Mouse (Mus musculus): Measurements from ENCODE around the gene Prkcq.

The Prkcq gene

DNA sequence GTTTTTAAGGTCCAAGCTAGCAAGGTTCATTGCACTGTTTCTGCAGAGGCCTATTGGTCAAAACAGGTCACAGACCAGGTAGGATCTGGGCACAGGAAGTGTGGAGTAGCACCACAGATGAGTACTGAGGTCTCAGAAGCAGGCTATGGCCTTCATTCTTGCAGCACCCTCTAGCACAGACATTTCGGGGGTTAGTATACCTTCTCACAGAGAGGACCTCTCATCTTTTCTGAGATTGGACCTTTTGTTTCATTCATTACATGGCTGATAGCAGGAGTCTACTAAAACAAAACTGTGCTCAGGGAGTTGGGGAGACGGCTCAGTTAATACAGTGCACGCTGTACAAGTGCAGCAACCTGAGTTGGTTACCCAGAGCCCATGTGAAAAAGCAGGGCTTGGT is 14.7 kb downstream of the Prkcq start:
- no peak for DNase-seq (ENCODE audit: low read depth, low spot score)

DNA sequence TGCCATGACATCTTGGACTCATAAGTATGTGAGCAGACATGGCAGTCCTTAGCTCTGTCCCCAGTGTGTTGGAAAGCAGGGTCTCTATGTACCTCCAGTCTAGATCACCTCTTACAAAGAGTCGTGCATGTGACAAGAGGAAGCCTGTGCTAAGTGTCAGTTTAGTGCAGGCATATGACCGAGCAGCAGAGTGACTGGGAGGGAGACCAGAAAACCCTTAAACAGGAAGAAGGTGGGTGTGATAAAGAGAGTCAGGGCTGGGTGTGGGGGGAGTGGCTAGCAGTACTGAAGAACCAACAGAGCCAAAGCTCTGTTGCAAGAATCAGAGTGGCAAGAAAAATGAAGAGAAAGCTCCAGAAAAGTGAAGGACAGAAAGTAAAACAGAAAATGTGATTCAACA is 15.3 kb downstream of the Prkcq start:
- no peak for DNase-seq (ENCODE audit: low read depth, low spot score)

DNA sequence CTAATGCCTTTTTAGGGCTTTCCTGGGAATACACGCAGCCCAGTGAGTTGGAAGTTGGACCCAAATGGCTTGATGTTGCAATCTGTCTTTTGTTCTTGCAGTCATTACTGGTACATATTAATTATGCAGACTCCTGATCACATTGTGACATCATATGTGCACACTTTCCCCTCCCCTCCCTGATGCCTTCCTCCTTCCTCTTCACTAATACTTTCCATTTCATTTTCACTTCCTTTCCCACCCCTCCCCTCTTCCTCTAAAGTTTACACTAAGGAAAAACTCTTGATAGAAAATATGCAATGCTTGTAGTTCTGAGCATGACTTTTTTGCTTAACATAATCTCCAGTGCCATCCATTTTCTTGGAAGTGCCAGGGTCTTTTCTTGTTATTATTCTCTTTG is 16.4 kb downstream of the Prkcq start:
- no peak for DNase-seq (ENCODE audit: low read depth, low spot score)

DNA sequence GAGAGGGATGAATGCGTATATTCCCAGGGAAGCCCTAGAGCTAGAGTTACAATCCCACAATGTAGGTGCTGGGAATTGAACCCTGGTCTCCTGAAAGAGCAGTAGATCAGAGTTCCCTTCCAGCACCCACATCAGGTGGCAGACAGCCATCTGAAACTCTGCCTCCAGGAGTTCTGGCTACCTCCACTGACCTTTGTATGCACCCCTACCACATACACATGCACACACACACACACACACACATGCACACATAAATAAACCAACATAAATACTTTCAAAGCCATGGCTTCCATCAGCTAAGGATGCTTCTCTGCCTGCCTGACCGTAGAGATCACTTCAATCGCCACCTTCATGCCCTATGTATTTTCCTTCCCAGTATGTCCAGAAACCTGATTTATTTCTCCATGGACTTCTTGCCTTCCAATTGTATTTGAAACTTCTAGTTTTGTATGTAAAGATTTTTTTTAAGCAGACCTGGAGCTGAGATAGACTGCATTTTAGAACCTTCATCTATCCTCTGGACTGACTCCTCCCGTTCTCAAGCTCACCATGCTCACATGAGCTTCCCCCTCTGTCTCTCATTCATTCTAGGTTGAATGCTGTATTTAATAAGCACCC is 17.4 kb downstream of the Prkcq start:
- no peak for DNase-seq (ENCODE audit: low read depth, low spot score)

DNA sequence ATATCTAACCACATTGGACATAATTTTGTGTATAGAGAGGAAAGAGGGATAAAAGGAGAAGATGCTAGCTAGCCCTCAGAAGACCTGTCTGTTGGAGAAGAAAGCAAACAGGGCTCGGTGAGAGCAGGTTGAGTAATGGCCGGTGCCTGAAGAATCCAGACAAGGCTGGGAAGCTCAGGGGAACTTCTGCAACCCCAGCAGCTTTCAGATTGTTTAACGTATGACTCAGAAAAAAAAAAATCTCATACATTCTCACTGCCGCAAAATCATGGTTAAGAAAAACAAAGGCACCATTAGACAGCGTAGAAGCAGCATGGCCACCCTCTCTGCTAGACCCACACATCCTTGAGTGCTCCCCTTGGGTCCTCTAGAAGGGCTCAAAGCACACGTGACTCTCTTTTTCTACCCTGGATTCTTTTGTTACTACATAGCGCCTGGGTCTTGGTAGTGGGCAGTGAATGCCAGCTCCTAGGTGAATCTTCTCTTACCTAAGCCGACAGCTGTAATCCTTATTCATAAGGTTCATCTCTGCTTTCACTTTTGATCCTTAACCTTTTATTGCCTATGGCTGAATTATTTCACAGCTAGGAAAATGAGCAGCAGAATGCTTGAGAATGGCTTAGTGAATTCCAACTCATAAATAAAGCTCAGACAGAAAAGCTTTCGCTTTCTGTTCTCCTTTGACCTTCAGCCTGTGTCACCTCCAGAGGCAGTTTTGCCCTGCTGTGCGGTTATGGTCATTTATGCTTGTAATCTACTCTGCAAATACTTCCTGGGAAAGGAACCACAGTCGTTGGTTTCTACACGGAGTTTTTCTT is 20.6 kb downstream of the Prkcq start:
- no peak for DNase-seq (ENCODE audit: low read depth, low spot score)

DNA sequence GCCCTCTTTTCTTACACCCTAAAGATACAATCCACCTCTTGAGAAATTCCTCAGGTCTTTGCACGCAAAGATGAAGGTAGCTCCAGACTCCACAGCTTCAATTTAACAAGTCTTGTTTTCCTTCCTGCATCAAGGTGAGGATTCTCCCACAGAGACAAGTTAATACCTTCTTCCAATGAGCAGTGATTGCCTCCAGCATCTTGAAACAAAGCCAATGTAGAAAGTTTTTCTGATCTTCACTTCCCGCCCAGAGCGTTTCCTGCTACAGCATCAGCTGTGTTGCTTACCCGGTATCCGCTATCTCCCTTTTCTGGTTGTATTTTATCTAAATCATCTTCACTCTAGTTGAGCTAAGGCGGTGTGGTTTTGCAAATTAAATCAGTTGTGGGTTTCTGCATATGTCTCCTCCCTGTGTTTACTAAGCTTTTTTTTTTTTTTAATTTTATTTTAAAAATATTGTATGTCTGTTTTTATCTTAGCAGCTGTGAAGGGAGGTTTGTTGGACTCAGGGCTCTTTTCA is 21.3 kb downstream of the Prkcq start:
- no peak for DNase-seq (ENCODE audit: low read depth, low spot score)

DNA sequence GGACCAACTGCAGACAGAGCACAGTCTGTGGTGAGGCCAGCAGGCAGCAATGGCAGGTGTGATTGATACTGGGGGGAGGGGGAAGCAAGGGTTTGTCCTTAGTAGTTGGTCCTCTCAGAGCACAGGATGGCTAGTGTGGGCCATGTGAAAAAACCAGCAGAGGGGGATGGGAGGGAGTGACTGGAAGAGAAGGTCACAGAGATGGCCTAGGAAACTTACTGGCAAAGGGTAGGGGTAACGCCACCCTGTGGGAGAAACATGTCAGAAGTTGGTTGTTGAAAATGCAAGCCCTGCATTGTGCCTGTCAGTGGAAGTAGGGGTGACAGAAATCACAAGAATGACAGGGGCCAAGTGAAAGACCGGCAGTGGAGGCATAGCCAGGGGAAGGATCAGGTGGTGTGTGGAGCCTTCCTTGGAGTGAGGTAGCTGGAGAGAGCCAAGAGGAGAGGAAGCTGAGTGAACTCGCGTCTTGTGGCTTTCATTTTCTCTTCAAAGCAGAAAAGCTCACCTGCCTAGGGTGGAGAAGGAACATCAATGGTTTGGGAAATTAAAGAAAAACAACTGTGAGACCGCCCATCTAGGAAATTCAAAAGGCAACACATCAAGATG is 22.9 kb downstream of the Prkcq start:
- DNase-seq (ENCODE audit: low read depth, low spot score), result no peak

DNA sequence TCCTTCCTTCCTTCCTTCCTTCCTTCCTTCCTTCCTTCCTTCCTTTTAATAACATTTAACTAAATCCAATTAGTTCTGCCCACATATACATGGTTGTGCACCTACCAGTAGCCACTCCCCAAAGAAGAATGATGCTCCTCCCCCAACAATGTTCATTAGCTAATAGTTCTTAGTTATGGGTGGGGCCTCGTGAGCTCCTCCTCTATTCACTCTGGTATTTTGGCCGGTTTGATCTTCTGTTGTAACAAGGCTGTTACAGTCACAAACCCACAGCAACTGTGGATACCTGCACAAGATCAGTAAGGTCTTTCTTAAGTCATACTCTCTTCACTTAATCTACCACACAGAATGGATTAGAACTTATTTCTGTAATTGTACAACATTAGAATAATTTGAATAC is 24.2 kb downstream of the Prkcq start:
- no peak for DNase-seq (ENCODE audit: low read depth, low spot score)

DNA sequence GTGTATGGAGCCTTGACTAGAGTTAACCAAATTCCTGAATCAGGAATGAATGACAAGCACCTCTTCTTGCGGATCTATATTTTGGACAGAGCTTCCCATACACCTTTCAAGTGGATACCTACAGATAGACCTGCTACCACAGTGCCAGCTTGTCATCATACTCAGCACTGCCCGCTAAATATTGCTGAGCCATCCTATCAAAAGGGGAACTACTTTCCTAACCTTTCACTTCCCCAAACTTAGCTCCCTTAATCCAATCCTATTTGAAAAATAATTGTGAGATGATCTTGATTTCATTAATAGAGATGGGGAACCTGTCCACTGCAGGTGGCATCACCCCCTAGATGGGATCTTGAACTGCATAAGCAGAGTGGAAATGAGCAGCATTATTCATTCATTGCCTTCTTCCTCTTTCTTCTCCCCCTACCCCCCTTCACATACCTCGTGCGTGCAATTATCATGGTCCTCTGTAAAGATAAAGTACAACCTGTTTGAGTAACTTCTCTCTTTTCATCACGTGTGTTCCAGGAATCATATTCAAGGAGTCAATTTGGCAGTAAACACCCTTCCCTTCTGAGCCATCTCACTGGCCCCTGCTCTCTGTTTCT is 25.1 kb downstream of the Prkcq start:
- no peak for DNase-seq (ENCODE audit: low read depth, low spot score)

DNA sequence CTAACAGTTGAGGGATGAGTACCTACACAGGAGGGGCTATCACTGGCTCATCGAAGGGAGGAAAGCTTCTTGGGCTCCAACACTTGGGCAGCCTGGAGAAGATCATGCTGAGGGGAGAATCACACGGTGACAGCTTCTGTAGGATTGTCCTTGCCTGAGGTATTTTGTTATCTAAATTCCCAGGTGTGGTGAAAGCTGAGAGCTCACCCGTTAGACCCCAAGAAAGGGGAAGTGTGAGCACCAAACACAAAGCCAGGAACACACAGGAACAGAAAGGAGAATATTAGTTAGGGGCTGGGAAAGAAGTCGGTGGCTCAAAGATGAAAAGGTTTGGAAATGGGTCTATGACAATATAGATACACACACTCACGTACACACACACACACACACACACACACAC is 27.7 kb downstream of the Prkcq start:
- DNase-seq (ENCODE audit: low read depth, low spot score), result no peak

DNA sequence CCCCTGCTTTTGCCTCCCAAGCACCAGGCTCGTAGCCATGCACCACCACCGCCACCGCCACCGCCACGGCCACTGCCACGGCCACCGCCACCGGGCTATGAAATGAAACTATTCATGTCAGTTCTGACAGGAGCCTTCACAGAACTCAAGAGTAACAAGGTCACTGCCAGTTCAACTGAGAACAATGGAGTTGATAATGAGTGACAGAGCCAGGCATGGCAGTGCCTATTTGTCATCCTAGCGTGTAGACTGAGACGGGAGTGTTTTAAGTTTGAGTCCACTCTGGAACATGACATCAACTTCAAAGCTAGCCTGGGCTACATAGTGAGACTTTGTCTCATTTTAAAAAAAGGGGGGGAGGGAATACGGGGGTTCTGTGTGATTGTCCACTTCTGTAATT is 30.9 kb downstream of the Prkcq start:
- no peak for DNase-seq (ENCODE audit: low read depth, low spot score)

DNA sequence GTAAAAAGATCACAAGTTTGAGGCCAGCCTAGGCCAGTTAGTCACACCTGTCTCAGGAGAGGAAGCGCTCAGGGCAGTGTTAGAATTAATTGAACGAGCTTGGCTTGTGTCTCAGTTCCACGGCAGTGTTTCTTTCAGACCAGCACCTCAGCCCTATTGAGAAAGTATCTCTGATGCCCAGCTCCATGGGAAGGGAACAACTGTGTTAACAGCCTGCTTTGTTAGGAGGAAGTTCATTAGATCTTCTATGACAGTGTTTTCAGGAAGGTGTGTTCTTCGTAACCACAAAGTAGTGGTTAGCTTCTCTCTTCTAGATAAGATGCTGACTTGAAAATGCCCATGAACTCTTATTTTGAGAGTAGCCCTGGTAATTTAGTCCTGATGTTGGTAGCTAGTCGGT is 31.4 kb downstream of the Prkcq start:
- DNase-seq (ENCODE audit: low read depth, low spot score), result no peak

DNA sequence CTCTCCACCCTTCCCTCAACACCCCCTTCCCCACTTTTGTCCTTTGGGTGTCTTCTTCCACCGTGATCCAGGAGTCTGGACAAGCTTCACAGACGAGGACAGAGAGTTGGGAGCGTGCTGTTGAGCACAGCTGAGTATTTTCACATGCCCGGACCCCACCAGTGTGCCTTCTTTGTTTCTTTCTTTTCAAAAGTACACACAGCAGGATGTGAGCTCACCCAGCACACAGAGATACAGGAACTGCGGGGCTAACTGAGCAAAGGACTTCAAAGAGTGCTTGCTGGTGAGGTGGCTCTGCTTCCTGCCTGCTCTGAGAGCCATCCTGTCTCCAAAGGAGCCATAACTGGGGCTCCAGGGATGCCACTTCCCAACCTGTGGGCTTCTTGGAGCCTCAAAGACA is 32.3 kb downstream of the Prkcq start:
- DNase-seq (ENCODE audit: low read depth, low spot score), result no peak

DNA sequence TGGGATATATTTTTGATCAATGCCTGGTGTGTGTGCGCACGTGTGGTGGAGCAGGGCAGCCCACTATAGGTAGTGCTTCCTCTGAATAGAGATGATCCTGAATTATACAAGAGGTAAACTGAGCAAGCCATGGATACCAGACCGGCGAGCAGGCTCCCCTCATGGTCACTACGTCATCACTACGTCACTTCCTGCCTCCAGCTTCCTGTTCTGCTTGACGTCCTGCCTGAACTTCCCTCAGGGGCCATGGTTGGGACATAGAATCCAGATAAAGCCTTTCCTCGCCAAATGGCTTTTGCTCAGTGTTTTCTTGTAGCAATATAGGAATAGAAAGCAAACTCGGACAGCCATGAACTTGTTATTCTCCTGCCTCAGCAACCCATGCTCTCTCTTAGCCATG is 33.1 kb downstream of the Prkcq start:
- DNase-seq (ENCODE audit: low read depth, low spot score), result no peak

DNA sequence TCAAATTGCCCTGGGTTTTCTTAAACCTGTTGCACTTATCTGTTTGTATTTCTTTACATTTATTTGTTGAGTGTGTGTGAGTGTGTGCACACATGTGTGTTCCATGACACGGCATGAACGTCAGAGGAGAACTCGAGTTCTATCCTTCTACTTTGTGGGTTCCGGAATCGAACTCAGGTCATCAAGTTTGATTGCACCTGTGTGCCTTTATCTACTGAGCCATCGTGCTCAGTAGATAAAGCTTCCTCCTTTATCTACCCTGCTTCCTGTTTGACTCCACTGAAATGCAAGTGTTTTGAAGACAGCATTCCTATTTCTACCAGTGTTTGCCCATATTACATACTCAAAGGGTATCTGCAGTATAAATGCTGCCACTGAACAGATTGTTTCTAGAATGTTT is 33.8 kb downstream of the Prkcq start:
- no peak for DNase-seq (ENCODE audit: low read depth, low spot score)

DNA sequence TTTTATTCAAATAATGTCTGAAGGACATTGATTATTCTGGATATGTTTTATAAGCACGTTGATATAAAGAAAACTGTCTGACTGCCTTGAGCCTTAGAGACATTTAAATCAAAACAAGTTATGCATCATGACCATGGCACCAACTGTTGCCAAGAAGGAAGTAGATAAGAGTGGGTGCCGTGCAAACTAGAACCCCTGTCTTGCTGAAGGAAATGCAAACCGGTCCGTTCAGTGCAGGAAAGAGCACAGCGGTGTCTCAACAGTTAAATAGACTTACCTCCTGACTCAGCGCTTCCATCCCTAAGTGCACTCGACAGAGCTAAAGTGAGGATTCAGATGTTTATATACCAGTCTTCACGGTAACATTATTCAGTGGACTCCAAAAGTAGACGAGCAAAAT is 36.4 kb downstream of the Prkcq start:
- DNase-seq (ENCODE audit: low read depth, low spot score), result no peak

DNA sequence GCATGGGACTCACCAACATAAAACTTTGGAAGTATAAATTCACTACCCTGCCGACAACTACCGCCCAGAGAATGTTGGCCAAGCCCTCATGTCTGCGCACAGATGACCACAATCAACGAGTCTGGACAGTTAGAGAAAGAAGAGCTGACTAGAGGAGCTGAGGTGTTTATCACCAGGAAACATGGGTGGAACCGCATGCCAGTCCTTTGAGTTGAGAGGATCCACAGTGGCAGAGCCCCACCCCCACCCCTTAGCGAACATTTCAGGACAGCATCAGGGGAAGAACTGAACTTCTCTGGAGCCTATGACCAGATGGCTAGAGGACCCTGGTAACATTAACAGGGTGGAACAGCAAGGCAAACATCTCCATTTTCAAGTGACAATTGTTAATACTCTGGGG is 37.4 kb downstream of the Prkcq start:
- no peak for DNase-seq (ENCODE audit: low read depth, low spot score)

DNA sequence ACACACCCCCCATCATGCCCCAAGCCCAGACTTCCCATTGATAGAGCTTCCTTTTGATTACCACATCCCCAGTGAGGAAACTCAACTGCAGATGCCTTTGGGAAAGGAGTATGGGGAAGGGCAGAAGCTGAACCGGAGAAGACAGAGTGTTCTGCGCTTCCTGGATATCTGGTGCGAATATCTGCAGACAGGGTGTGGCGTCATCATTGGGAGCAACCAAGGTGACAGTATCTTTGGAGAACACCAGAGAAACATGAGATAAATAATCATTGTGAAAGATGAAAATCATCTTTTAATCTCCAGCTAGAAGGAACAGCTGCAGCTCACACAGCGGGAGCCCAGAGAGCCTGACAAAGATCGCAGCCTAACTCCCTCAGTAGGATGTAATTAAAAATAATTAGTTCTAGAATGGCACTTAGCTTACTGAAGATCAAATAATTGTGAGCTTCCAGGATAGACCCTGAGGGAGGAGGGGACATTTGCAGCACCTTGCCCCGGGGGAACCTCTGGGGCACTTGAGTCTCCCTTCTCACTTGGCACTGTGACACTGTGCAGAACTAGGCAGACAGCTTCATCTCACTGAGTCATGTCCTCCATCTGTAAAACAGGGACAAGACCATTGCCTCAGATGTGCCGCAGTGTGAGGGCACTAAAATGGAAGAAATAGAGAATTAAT is 38.5 kb downstream of the Prkcq start:
- DNase-seq (ENCODE audit: low read depth, low spot score), result no peak

DNA sequence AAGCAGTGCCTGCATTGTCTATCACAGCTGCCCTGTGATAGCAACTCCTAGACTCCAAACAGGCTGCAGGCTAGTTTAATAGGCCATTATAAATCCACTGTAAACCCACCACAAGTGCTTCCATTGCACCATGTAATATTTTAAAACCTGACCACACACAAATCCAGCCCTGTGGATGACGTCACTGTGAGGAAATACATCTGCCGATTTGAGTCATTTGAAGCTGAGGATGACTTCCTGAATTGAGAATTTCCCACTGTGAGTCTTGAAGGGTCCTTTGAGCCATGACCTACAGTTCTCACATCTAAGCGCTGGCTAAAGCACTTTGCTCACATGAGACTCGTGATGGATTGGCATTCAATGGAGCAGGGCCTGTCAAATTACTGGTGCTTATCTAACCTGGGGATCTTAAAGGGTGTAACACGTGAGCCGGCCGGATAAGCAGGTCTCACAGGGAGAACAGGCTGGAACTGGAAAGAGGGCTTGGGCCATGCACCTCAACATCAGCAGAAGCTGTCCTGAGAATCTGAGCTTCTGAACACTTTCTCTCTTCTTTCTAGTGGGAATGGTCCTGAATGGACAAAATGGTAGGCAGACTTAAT is 40.2 kb downstream of the Prkcq start:
- DNase-seq (ENCODE audit: low read depth, low spot score), result no peak

DNA sequence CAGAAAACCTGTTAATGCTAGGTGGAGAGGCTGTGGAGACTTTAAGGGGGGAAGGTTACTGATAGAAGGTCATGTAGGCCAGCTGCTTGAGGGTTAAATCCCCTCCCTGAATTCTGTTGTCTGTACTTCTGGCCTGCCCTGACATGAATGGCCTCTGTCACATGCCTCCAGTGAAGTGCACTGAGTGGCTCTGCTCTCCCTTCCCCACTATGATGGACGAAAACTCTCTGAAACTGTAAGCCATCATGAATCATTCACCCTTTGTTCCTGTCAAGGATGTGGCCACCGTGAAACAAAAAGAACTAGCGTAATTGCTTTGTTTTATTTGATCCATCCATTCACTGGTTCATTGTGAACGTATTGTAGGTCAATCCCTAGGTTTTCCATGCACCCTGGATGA is 44.5 kb downstream of the Prkcq start:
- DNase-seq (ENCODE audit: low read depth, low spot score), result no peak

DNA sequence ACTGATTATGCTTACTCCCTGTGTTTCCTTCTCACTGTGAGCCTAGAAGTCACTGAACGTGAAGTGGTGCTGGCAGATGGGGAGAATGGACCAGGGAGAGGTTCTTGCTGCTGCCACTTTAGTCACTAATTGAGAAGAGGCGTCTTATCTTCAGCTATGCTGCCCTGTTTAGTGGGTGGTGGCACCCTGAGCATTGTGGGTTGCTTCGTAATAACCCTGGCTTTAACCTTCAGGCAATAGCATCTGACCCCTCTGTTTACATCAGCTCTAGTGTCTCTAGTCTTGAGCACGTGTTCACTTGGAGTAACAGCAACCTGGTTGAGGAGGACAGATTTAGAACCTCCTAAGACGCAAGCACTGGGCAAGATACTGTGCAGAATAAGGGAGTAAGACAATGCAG is 44.9 kb downstream of the Prkcq start:
- no peak for DNase-seq (ENCODE audit: low read depth, low spot score)

DNA sequence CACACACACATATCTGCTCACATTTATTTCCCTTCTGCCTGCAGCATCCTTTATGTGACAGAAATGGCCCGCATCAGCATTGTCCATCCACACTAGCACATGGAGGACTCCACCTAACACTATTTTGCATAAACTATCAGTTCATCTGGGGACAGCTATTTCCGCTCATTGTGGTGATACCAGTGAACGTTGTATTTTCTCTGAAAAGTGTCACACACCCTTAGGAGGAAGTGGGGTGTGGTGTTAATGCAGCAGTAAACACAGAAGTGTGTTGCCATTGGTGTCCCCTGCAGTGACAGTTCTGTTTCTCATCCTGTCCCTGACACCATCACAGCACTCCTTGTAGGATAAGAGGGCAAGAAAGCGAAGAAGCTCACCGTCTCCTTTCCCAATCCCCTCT is 46.2 kb downstream of the Prkcq start:
- DNase-seq (ENCODE audit: low read depth, low spot score), result no peak
